Mouse (Mus musculus) C3H10T1/2 (cell line): ENCODE data around the gene Olfr1102. TPM values are rescaled to one million over a fixed set of nuclear protein-coding genes. Genes with fewer than 3 reads are reported as not detected.

ENCODE experiments used
- polyA plus RNA-seq, 2 experiments: library from polyadenylated mRNA; unstranded; fragments of >200 nt; fragmentation: generic; extraction: Trizol; gene quantifications; one replicate each; pipeline ENCODE4 v1.2.1; 2012; ENCODE audit warnings: missing spikeins in 2 of 2

Olfr1102 gene
- polyA plus RNA-seq, result not detected

GRCm38 (mm10) chr2:86998098-86998497 is at the start of gene Olfr1102:
Gene Olfr1102, plus strand, starts transcription at chr2:86998398.

GRCm38 (mm10) chr2:86960593-86960992 is 37.6 kb upstream of the Olfr1102 start, which contains the start of gene Olfr1099:
Gene Olfr1099, minus strand, starts transcription at chr2:86960693.

GRCm38 (mm10) chr2:86979854-86980253 is 18.3 kb upstream of the Olfr1102 start, which contains the start of gene Olfr1100:
Gene Olfr1100, minus strand, starts transcription at chr2:86979954.

GRCm38 (mm10) chr2:86991121-86991520 is 7.1 kb upstream of the Olfr1102 start, which contains the start of gene Olfr1101:
Gene Olfr1101, minus strand, starts transcription at chr2:86991221.

GRCm38 (mm10) chr2:87026980-87027379 is 28.8 kb downstream of the Olfr1102 start, which contains the start of gene Olfr1104:
Gene Olfr1104, minus strand, starts transcription at chr2:87027080.

GRCm38 (mm10) chr2:87036431-87036830 is 38.2 kb downstream of the Olfr1102 start, which contains the start of gene Olfr1105:
Gene Olfr1105, minus strand, starts transcription at chr2:87036531.

GRCm38 (mm10) chr2:87052173-87052572 is 54.0 kb downstream of the Olfr1102 start, which contains the start of gene Olfr1106:
Gene Olfr1106, minus strand, starts transcription at chr2:87052273.

Other genes with a start within 250 kb of the Olfr1102 start
- gene Olfr1090, start 239.4 kb upstream of the Olfr1102 start, polyA plus RNA-seq, result not detected
- gene Olfr1093, start 215.9 kb upstream of the Olfr1102 start, polyA plus RNA-seq, result not detected
- not detected for gene Olfr141, start 188.4 kb upstream of the Olfr1102 start, polyA plus RNA-seq
- gene Olfr1094, start 173.7 kb upstream of the Olfr1102 start, polyA plus RNA-seq, result not detected
- gene Olfr1095, start 146.7 kb upstream of the Olfr1102 start, polyA plus RNA-seq, result not detected
- gene Gm13723, start 123.6 kb upstream of the Olfr1102 start, polyA plus RNA-seq, result not detected
- not detected for gene Olfr1097, start 106.2 kb upstream of the Olfr1102 start, polyA plus RNA-seq
- not detected for gene Olfr1098, start 73.9 kb upstream of the Olfr1102 start, polyA plus RNA-seq
- gene Olfr1099, start 37.7 kb upstream of the Olfr1102 start, polyA plus RNA-seq, result not detected
- not detected for gene Olfr1100, start 18.4 kb upstream of the Olfr1102 start, polyA plus RNA-seq
- gene Olfr1101, start 7.2 kb upstream of the Olfr1102 start, polyA plus RNA-seq, result not detected
- not detected for gene Olfr1104, start 28.7 kb downstream of the Olfr1102 start, polyA plus RNA-seq
- gene Olfr1105, start 38.1 kb downstream of the Olfr1102 start, polyA plus RNA-seq, result not detected
- gene Olfr1106, start 53.9 kb downstream of the Olfr1102 start, polyA plus RNA-seq, result not detected
- not detected for gene Olfr1107, start 77.4 kb downstream of the Olfr1102 start, polyA plus RNA-seq
- not detected for gene Olfr1109, start 97.6 kb downstream of the Olfr1102 start, polyA plus RNA-seq
- gene Olfr259, start 116.2 kb downstream of the Olfr1102 start, polyA plus RNA-seq, result not detected
- gene Olfr1110, start 141.9 kb downstream of the Olfr1102 start, polyA plus RNA-seq, result not detected
- gene Olfr1111, start 154.2 kb downstream of the Olfr1102 start, polyA plus RNA-seq, result not detected
- not detected for gene Olfr1112, start 189.4 kb downstream of the Olfr1102 start, polyA plus RNA-seq
- gene Olfr1113, start 210.6 kb downstream of the Olfr1102 start, polyA plus RNA-seq, result not detected
- not detected for gene Olfr1115, start 249.6 kb downstream of the Olfr1102 start, polyA plus RNA-seq